Mouse (Mus musculus): ENCODE results near the gene Mmp25.
A peak's percentile ranks its signal among the peaks of the same experiment; 100 is the strongest.
"Not testable (repeated sequence)": the region's sequence is repeated elsewhere in the genome, so short reads cannot be mapped to it uniquely, and the experiment has no call there.

The Mmp25 gene

GRCm38 (mm10) chr17:23600641-23601622 is 44.1 kb downstream of the Mmp25 start, which contains the start of gene Zscan10:
TSS of gene Zscan10 (plus strand) at chr17:23600856.
- DNase-seq (ENCODE audit: low spot score in 2 of 2), result no peak

- DNase-seq (ENCODE audit: low spot score in 2 of 2), result no peak
These were observed 45.4 kb downstream of the Mmp25 start for GRCm38 (mm10) chr17:23599605-23600063.

- peak; percentile 35 to 65 for DNase-seq (ENCODE audit: low spot score in 2 of 2)
These were observed 46.2 kb downstream of the Mmp25 start, which contains the start of gene Zfp13 for GRCm38 (mm10) chr17:23598582-23599552. TSS of gene Zfp13 (minus strand) at chr17:23599487.

GRCm38 (mm10) chr17:23595139-23595538 is 49.9 kb downstream of the Mmp25 start:
- not testable (repeated sequence) for DNase-seq (ENCODE audit: low spot score in 2 of 2)

DNA sequence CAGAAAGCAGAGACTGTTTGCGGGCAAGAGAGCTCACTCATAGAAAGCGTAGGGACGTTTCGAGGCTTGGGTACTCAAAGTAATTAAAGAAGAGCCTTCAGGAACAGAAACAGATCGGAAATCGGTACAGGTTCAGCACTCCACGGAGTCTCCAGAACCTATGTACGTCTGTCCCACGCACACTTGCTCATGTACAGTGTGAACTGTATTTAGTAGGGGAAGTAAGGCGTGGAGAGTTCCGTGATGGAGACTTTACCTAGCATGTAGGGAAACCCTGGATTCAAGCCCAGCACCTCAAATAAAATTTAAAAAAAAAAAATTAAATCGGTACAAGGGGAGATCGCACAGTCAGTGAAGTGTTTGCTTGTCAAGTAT is 52.2 kb downstream of the Mmp25 start:
- DNase-seq (ENCODE audit: low spot score in 2 of 2), result no peak

GRCm38 (mm10) chr17:23592208-23592925 is 52.7 kb downstream of the Mmp25 start:
- peak; percentile 93 to 97 for DNase-seq (ENCODE audit: low spot score in 2 of 2)

DNA sequence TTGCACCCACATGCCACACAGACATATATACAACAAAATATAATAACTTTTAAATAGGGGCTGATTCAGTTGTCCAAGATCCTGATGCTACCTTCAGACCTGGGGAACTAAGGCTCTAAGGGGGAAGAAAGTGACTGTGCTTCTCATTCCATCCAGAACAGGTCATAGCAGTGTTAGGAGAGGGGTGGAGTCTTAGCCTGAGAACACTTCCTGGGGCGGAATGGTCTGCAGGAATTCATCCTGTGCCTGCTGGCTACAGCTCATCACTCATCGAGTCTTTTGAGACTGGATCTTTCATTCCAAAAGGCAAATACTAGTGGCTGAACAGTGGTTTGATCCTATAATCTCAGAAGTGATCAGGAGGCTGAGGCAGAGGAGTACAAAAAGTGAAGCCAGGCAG is 57.8 kb downstream of the Mmp25 start:
- no peak for DNase-seq (ENCODE audit: low spot score in 2 of 2)

DNA sequence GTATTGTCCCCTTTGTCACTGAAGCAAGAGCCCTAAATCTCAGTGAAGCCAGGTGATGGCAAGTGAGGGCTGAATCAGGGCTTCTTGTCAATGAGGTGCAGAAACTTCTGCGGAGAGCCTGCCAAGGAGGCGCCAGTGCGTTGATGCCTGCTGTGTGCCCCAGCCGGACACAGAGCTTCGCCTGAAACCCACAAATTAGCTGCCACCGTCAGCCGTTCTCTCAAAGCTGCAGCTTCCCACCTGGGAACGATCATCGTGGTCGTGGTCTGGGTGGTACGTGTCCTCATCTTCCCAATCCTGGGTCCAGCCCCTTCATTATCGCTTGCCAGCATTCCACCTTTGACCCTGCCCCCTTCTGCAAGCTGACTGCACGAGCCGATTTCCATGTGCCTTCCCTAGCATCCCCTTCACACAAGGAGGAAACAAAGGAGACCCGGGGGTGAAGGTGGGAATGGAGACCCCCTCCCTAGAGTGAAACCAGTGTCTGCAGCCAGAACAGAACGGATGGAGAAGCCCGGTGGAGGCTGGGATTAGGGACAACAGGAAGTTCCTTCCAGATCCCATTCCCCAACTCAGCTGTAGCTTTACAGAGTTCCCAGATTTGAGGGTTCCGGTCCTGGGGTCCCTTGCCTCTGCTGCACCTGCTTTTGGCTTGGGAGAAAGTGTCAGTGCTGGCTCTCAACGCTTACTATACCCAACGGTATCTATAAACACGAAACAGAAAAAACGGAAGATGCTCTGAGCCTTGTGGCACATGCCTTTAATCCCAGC is 59.2 kb downstream of the Mmp25 start:
- peak; percentile 46 to 75 for DNase-seq (ENCODE audit: low spot score in 2 of 2)

DNA sequence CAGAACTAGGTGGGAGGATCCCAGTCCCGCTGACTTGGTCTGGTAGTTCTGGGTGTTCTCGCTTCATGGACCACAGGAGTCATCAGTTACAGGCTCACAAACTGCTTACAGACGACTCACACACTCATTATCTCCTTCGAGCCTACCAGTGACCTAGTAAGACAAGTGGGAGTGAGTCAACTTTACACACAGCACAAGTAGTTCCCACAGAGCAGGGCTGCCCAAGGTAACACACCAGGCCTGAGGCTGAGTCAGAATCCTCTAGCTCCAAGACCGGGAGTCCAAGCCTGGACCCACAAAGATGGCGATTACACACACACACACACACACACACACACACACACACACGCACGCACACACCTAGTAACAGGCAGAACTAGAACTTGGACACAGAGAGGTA is 60.3 kb downstream of the Mmp25 start:
- no peak for DNase-seq (ENCODE audit: low spot score in 2 of 2)
